Comparison of ENCODE assay signal across 28 mouse cellular contexts in the genomic region with DNA sequence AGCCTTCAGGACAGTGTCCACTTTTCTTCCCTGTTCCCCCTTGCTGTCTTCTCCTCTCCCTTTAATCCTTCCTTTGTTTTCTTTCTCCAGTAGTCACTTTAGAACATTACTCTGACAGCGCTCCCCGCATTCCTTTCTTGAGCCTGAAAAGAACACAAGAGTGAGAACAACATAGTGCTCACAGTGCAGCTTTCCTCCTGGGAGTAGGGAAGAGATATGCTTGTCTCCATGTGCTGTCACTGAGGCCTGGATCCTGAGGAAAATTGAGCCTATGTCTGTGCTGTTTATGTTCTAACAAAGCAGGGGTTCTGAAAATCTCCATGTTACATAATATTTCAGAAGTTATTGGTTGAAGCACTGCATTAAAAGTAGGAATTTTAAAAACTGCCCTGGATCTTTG.
DNase-seq lines count a peak whose midpoint lies in the region; ATAC-seq and TF ChIP-seq lines count a peak whose summit lies in the region.
"Had no signal": no experiment of that assay in that cellular context is flagged by ENCODE, and none has a peak within 500 bp of the region (broad histone marks: within the 10 kb centered on the region; RNA-seq: fewer than 3 reads in every experiment).

No protein-coding gene starts in this region.

- no peaks in the 10 kb centered on the region for H3K27me3 ChIP-seq in forebrain, embryonic 12.5 days
- H3K27me3 ChIP-seq in forebrain, embryonic 16.5 days (replicated peaks; ENCODE audit: control insufficient read depth, insufficient read depth, low read length) = no peaks in the 10 kb centered on the region
- no peaks in the 10 kb centered on the region for H3K27me3 ChIP-seq in midbrain, embryonic 12.5 days
- no peaks in the 10 kb centered on the region for H3K27me3 ChIP-seq in midbrain, embryonic 15.5 days (replicated peaks)
- no peaks in the 10 kb centered on the region for H3K27me3 ChIP-seq in cerebellum, adult 2 months (ENCODE audit: control insufficient read depth, insufficient read depth, low read length)
- H3K27me3 ChIP-seq: embryonic facial prominence, embryonic 12.5 days; limb, embryonic 12.5 days; lung, embryonic 15.5 days; neural tube, embryonic 15.5 days; Patski had no signal

- DNase-seq in embryo, embryonic 11 days = peak; percentile 8
- DNase-seq in left cerebral cortex, postnatal 10 days (ENCODE audit: extremely low spot score in 1 of 2, low spot score in 2 of 2) = no peak
- DNase-seq in cerebellum, adult 2 months = no peak
- DNase-seq: adrenal gland, postnatal 14 days; cerebellum, adult 11-12 months; cerebellum, postnatal 10 days; gastrocnemius, postnatal 25 days; heart, adult 11 months; heart, postnatal 4 days; kidney, adult 11 months; kidney, postnatal 14 days; right cerebral cortex, adult 18-20 months; right cerebral cortex, postnatal 4 days; thymus, postnatal 4 days had no signal

- no peaks in the 10 kb centered on the region for H3K36me3 ChIP-seq in forebrain, embryonic 12.5 days (replicated peaks)
- no peaks in the 10 kb centered on the region for H3K36me3 ChIP-seq in forebrain, embryonic 16.5 days (ENCODE audit: control insufficient read depth, insufficient read depth)
- H3K36me3 ChIP-seq in midbrain, embryonic 12.5 days = no peaks in the 10 kb centered on the region
- no peaks in the 10 kb centered on the region for H3K36me3 ChIP-seq in midbrain, embryonic 15.5 days (replicated peaks)
- H3K36me3 ChIP-seq: embryonic facial prominence, embryonic 12.5 days; forebrain, embryonic 10.5 days; G1E; limb, embryonic 12.5 days; lung, embryonic 15.5 days; neural tube, embryonic 15.5 days had no signal

- no peak for TF ChIP-seq POLR2A in cerebellum, adult 2 months (IDR thresholded peaks at IDR 0.05; ENCODE audit: borderline replicate concordance, insufficient read depth, low read length)

- no peak overlapping the region for H3K4me3 ChIP-seq in forebrain, embryonic 12.5 days (replicated peaks)
- H3K4me3 ChIP-seq in forebrain, embryonic 16.5 days (replicated peaks; ENCODE audit: low read length) = no peak overlapping the region
- no peak overlapping the region for H3K4me3 ChIP-seq in midbrain, embryonic 12.5 days
- no peak overlapping the region for H3K4me3 ChIP-seq in midbrain, embryonic 15.5 days
- no peak overlapping the region for H3K4me3 ChIP-seq in cerebellum, adult 2 months (replicated peaks; ENCODE audit: insufficient read depth, low read depth, low read length)
- H3K4me3 ChIP-seq: embryonic facial prominence, embryonic 12.5 days; forebrain, embryonic 10.5 days; limb, embryonic 12.5 days; lung, embryonic 15.5 days; neural tube, embryonic 15.5 days had no signal

- WGBS in forebrain, embryonic 12.5 days = 10% methylated on average over 2 of the region's 2 CpGs
- 3% methylated on average over 2 of the region's 2 CpGs for WGBS in forebrain, embryonic 16.5 days
- WGBS in midbrain, embryonic 12.5 days = 0% methylated on average over 2 of the region's 2 CpGs
- WGBS in midbrain, embryonic 15.5 days = 11% methylated on average over 2 of the region's 2 CpGs
- WGBS in cerebellum, adult 2 months = 25% methylated on average over 2 of the region's 2 CpGs

- H3K9ac ChIP-seq in forebrain, embryonic 12.5 days = no peak overlapping the region
- H3K9ac ChIP-seq in forebrain, embryonic 16.5 days (replicated peaks; ENCODE audit: low read depth, low read length) = no peak overlapping the region
- no peak overlapping the region for H3K9ac ChIP-seq in midbrain, embryonic 12.5 days (replicated peaks)
- no peak overlapping the region for H3K9ac ChIP-seq in midbrain, embryonic 15.5 days
- H3K9ac ChIP-seq: embryonic facial prominence, embryonic 12.5 days; hindbrain, embryonic 14.5 days; limb, embryonic 12.5 days; lung, embryonic 15.5 days; neural tube, embryonic 15.5 days had no signal

- peak; percentile 33; the same call in 1 of the 2 replicates for ATAC-seq in forebrain, embryonic 12.5 days (ENCODE audit: low FRiP score)
- ATAC-seq in forebrain, embryonic 16.5 days = no peak
- ATAC-seq in midbrain, embryonic 12.5 days (ENCODE audit: low FRiP score, low read depth) = peak; percentile 70; the same call in 1 of the 2 replicates
- ATAC-seq in midbrain, embryonic 15.5 days (replicated peaks) = no peak
- ATAC-seq: inflammation-experienced regulatory T-cells, adult 6 months; Patski had no signal

- no peak for TF ChIP-seq CTCF in cerebellum, adult 2 months (IDR thresholded peaks at IDR 0.05; ENCODE audit: borderline replicate concordance, insufficient read depth, low read depth, low read length)

- H3K4me1 ChIP-seq in forebrain, embryonic 12.5 days = peaks cover 6% of the 10 kb centered on the region; the same call in 1 of the 2 replicates
- H3K4me1 ChIP-seq in forebrain, embryonic 16.5 days (replicated peaks; ENCODE audit: control insufficient read depth, insufficient read depth, low read length) = no peaks in the 10 kb centered on the region
- H3K4me1 ChIP-seq in midbrain, embryonic 12.5 days = no peaks in the 10 kb centered on the region
- no peaks in the 10 kb centered on the region for H3K4me1 ChIP-seq in midbrain, embryonic 15.5 days
- no peaks in the 10 kb centered on the region for H3K4me1 ChIP-seq in cerebellum, adult 2 months (ENCODE audit: control insufficient read depth, insufficient read depth, low read length)
- H3K4me1 ChIP-seq: embryonic facial prominence, embryonic 12.5 days; limb, embryonic 12.5 days; lung, embryonic 15.5 days; neural tube, embryonic 15.5 days had no signal

- H3K4me2 ChIP-seq in forebrain, embryonic 12.5 days = no peak overlapping the region
- no peak overlapping the region for H3K4me2 ChIP-seq in forebrain, embryonic 16.5 days (ENCODE audit: low read length)
- no peak overlapping the region for H3K4me2 ChIP-seq in midbrain, embryonic 12.5 days (replicated peaks)
- no peak overlapping the region for H3K4me2 ChIP-seq in midbrain, embryonic 15.5 days
- H3K4me2 ChIP-seq: embryonic facial prominence, embryonic 12.5 days; heart, embryonic 11.5 days; hindbrain, embryonic 14.5 days; limb, embryonic 12.5 days; lung, embryonic 15.5 days; neural tube, embryonic 15.5 days had no signal

- H3K9me3 ChIP-seq in forebrain, embryonic 12.5 days = no peaks in the 10 kb centered on the region
- no peaks in the 10 kb centered on the region for H3K9me3 ChIP-seq in forebrain, embryonic 16.5 days (ENCODE audit: control insufficient read depth, low read length)
- H3K9me3 ChIP-seq in midbrain, embryonic 12.5 days = no peaks in the 10 kb centered on the region
- H3K9me3 ChIP-seq in midbrain, embryonic 15.5 days = no peaks in the 10 kb centered on the region
- H3K9me3 ChIP-seq: embryonic facial prominence, embryonic 12.5 days; forebrain, embryonic 10.5 days; limb, embryonic 12.5 days; lung, embryonic 15.5 days; neural tube, embryonic 15.5 days had no signal

- intact Hi-C loops in left cerebral cortex, postnatal 10 days (cut with DNase I) = no loop called here

- 0 out of 2 replicates have a peak overlapping the region, but pooled peaks have one; percentile 13 for H3K27ac ChIP-seq in forebrain, embryonic 12.5 days
- H3K27ac ChIP-seq in forebrain, embryonic 16.5 days (ENCODE audit: low read length) = no peak overlapping the region
- no peak overlapping the region for H3K27ac ChIP-seq in midbrain, embryonic 12.5 days (replicated peaks)
- H3K27ac ChIP-seq in midbrain, embryonic 15.5 days = no peak overlapping the region
- no peak overlapping the region for H3K27ac ChIP-seq in cerebellum, adult 2 months (ENCODE audit: insufficient read depth, low read length)
- H3K27ac ChIP-seq: embryonic facial prominence, embryonic 12.5 days; forebrain, embryonic 10.5 days; hindbrain, embryonic 14.5 days; limb, embryonic 12.5 days; lung, embryonic 15.5 days; neural tube, embryonic 15.5 days had no signal

Comparison
In these comparisons a context has a peak if more than half of its experiments do, and no peak if none do; other contexts are left out.
1. ATAC-seq: peak in forebrain, embryonic 12.5 days (single experiment) and midbrain, embryonic 12.5 days (single experiment); none in forebrain, embryonic 16.5 days (single experiment) and midbrain, embryonic 15.5 days (single experiment).